Mouse (Mus musculus): ENCODE measurements at regions not wholly inside any gene's neighbourhood (a gene's known extent, or its start where the extent isn't known, plus 50 kb on each side); places are given as distances from the start of the nearest gene placed in this dataset.
A peak's percentile ranks its signal among the peaks of the same experiment; 100 is the strongest.

DNA sequence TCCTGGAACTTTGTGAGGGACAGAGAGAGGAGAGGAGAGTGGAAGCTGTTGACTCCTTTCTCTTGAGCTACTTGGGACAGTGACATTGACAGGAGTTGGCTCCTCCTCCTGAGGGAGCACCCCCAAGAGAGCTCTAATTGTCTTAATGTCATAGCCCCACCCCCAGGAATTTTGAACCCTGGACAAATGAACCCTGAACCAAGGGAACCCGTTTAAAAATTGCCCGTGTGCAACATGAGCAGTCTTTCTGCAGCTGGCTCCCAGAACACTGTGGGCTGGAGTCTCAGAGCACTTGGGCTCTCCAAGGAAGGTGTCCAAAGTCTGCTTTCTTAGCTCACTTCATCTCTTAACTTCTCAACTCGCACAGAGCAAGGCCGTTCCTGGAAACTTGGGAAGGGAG lies 379.6 kb upstream of the Kazn start:
- Histone ChIP-seq H3K27ac (ENCODE audit: low read depth, low read length) (no peak overlapping the region), H3K27me3 (ENCODE audit: control insufficient read depth, insufficient read depth, low read length) (no peaks in the 10 kb centered on the region), H3K4me1 (ENCODE audit: control insufficient read depth, insufficient read depth, low read length) (peaks cover 6% of the 10 kb centered on the region; the same call in 1 of the 2 replicates), H3K36me3 (ENCODE audit: control insufficient read depth, insufficient read depth, low read length) (no peaks in the 10 kb centered on the region), H3K9me3 (ENCODE audit: control insufficient read depth, low read length) (no peaks in the 10 kb centered on the region), H3K4me2 (replicated peaks; ENCODE audit: low read depth, low read length) (no peak overlapping the region), H3K4me3 (ENCODE audit: low read length) (no peak overlapping the region), H3K9ac (ENCODE audit: low read depth, low read length) (no peak overlapping the region)
- ATAC-seq (ENCODE audit: low FRiP score, low TSS enrichment): 0 out of 2 replicates have a peak, but pooled peaks have one; percentile 12
- 25% methylated on average over 4 of the region's 4 CpGs for WGBS

DNA sequence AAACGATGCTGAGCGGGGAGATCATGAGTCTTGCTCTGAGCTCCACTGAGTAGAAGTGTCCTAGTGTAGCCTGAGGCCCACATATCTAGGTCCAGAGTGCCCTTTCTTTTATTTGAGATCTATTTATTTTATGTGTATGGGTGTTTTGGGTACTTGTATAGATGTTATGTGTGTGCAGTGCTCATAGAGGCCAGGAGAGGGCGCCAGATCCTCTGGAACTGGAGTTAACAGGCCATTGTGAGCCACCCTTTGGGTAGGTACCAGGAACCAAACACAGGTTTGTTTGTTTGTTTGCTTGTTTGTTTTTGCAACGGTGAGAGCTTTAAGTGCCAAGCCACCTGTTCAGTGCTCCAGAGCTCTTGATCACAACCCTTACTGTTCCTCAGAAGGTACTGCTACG lies 378.5 kb upstream of the Kazn start:
- peaks cover 6% of the 10 kb centered on the region; the same call in 1 of the 2 replicates for H3K4me1 ChIP-seq (ENCODE audit: control insufficient read depth, insufficient read depth, low read length)
- ATAC-seq (ENCODE audit: low FRiP score, low TSS enrichment): no peak
- no peak overlapping the region for H3K9ac ChIP-seq (ENCODE audit: low read depth, low read length)
- no peaks in the 10 kb centered on the region for H3K9me3 ChIP-seq (ENCODE audit: control insufficient read depth, low read length)
- H3K4me2 ChIP-seq (replicated peaks; ENCODE audit: low read depth, low read length): no peak overlapping the region
- no peaks in the 10 kb centered on the region for H3K27me3 ChIP-seq (ENCODE audit: control insufficient read depth, insufficient read depth, low read length)
- 68% methylated on average over 5 of the region's 5 CpGs for WGBS
- H3K27ac ChIP-seq (ENCODE audit: low read depth, low read length): no peak overlapping the region
- no peaks in the 10 kb centered on the region for H3K36me3 ChIP-seq (ENCODE audit: control insufficient read depth, insufficient read depth, low read length)
- H3K4me3 ChIP-seq (ENCODE audit: low read length): no peak overlapping the region

DNA sequence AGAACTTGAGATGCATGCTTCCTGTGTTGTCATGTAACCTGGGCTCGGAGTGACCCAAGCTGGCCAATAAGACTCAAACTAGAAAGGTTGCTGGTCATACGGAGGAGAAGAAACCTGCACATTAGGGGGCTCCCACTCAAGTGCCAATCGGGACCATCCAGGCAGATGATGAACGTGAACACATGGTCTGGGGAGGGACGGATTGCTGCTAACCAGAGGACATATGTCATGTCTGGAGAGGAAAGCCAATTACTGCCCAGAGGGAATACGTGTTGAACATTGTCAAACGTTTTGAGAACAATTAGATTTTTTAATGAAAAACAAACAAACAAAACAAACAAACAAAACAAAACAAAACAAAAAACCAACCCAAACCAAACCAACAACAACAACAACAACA lies 377.7 kb upstream of the Kazn start:
- WGBS: 81% methylated on average over 7 of the region's 7 CpGs
- Histone ChIP-seq H3K27ac (ENCODE audit: low read depth, low read length) (no peak overlapping the region), H3K4me1 (ENCODE audit: control insufficient read depth, insufficient read depth, low read length) (no peaks in the 10 kb centered on the region), H3K9ac (ENCODE audit: low read depth, low read length) (no peak overlapping the region), H3K36me3 (ENCODE audit: control insufficient read depth, insufficient read depth, low read length) (no peaks in the 10 kb centered on the region), H3K9me3 (ENCODE audit: control insufficient read depth, low read length) (no peaks in the 10 kb centered on the region), H3K27me3 (ENCODE audit: control insufficient read depth, insufficient read depth, low read length) (no peaks in the 10 kb centered on the region), H3K4me3 (ENCODE audit: low read length) (no peak overlapping the region), H3K4me2 (replicated peaks; ENCODE audit: low read depth, low read length) (no peak overlapping the region)
- no peak for ATAC-seq (ENCODE audit: low FRiP score, low TSS enrichment)

- no peak for ATAC-seq (ENCODE audit: low FRiP score, low TSS enrichment)
- no peak overlapping the region for H3K4me2 ChIP-seq (replicated peaks; ENCODE audit: low read depth, low read length)
- no peaks in the 10 kb centered on the region for H3K4me1 ChIP-seq (ENCODE audit: control insufficient read depth, insufficient read depth, low read length)
- H3K9me3 ChIP-seq (ENCODE audit: control insufficient read depth, low read length): 0 out of 2 replicates have a peak, but pooled peaks cover 3% of the 10 kb centered on the region
- no peak overlapping the region for H3K27ac ChIP-seq (ENCODE audit: low read depth, low read length)
- H3K4me3 ChIP-seq (ENCODE audit: low read length): no peak overlapping the region
- H3K9ac ChIP-seq (ENCODE audit: low read depth, low read length): no peak overlapping the region
- WGBS: 89% methylated on average over 3 of the region's 3 CpGs
- no peaks in the 10 kb centered on the region for H3K36me3 ChIP-seq (ENCODE audit: control insufficient read depth, insufficient read depth, low read length)
- H3K27me3 ChIP-seq (ENCODE audit: control insufficient read depth, insufficient read depth, low read length): no peaks in the 10 kb centered on the region
Measured at GRCm38 (mm10) chr4:142605098-142605497, 365.9 kb upstream of the Kazn start.

DNA sequence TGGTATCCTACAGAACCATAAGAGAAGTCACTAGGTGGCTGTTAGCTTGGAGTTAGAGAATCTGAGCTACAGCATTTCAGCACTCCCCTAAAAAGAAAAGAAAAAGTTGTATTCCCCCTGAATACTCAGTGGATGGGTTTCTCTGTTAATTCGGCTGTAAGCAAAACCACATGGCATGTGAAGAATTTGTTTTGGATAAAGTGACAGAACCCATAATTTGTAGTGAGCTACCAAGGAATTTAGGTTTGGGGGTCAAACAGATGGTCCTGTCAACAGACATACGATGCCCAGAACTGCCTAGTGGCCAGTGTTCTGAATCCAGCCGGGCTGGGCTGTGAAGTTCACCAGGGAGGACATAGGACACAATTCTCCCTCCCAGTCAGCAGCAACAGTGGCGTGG lies 358.0 kb upstream of the Kazn start:
- Histone ChIP-seq H3K9me3 (ENCODE audit: control insufficient read depth, low read length) (0 out of 2 replicates have a peak, but pooled peaks cover 3% of the 10 kb centered on the region), H3K9ac (ENCODE audit: low read depth, low read length) (no peak overlapping the region), H3K27ac (ENCODE audit: low read depth, low read length) (no peak overlapping the region), H3K36me3 (ENCODE audit: control insufficient read depth, insufficient read depth, low read length) (no peaks in the 10 kb centered on the region), H3K27me3 (ENCODE audit: control insufficient read depth, insufficient read depth, low read length) (no peaks in the 10 kb centered on the region), H3K4me2 (replicated peaks; ENCODE audit: low read depth, low read length) (no peak overlapping the region), H3K4me1 (ENCODE audit: control insufficient read depth, insufficient read depth, low read length) (0 out of 2 replicates have a peak, but pooled peaks cover 3% of the 10 kb centered on the region), H3K4me3 (ENCODE audit: low read length) (no peak overlapping the region)
- 37% methylated on average over 4 of the region's 4 CpGs for WGBS
- ATAC-seq (ENCODE audit: low FRiP score, low TSS enrichment): no peak

GRCm38 (mm10) chr4:142589084-142589741 lies 350.0 kb upstream of the Kazn start:
- no peak overlapping the region for H3K4me3 ChIP-seq (ENCODE audit: low read length)
- WGBS: 25% methylated on average over 7 of the region's 7 CpGs
- ATAC-seq (ENCODE audit: low FRiP score, low TSS enrichment): no peak; the same call in 1 of the 2 replicates
- H3K4me2 ChIP-seq (replicated peaks; ENCODE audit: low read depth, low read length): no peak overlapping the region
- peak overlapping the region; percentile 26 for H3K27ac ChIP-seq (ENCODE audit: low read depth, low read length)
- H3K9me3 ChIP-seq (ENCODE audit: control insufficient read depth, low read length): no peaks in the 10 kb centered on the region
- no peaks in the 10 kb centered on the region for H3K36me3 ChIP-seq (ENCODE audit: control insufficient read depth, insufficient read depth, low read length)
- no peak overlapping the region for H3K9ac ChIP-seq (ENCODE audit: low read depth, low read length)
- H3K27me3 ChIP-seq (ENCODE audit: control insufficient read depth, insufficient read depth, low read length): no peaks in the 10 kb centered on the region
- H3K4me1 ChIP-seq (ENCODE audit: control insufficient read depth, insufficient read depth, low read length): peaks cover 18% of the 10 kb centered on the region

- peak overlapping the region; percentile 4; the same call in 1 of the 2 replicates for H3K27ac ChIP-seq (ENCODE audit: low read depth, low read length)
- peak overlapping the region; percentile 24 for H3K4me2 ChIP-seq (replicated peaks; ENCODE audit: low read depth, low read length)
- no peaks in the 10 kb centered on the region for H3K36me3 ChIP-seq (ENCODE audit: control insufficient read depth, insufficient read depth, low read length)
- no peaks in the 10 kb centered on the region for H3K9me3 ChIP-seq (ENCODE audit: control insufficient read depth, low read length)
- 46% methylated on average over 24 of the region's 24 CpGs for WGBS
- no peaks in the 10 kb centered on the region for H3K27me3 ChIP-seq (ENCODE audit: control insufficient read depth, insufficient read depth, low read length)
- peak; percentile 47 for ATAC-seq (ENCODE audit: low FRiP score, low TSS enrichment)
- no peak overlapping the region for H3K9ac ChIP-seq (ENCODE audit: low read depth, low read length)
- peaks cover 18% of the 10 kb centered on the region for H3K4me1 ChIP-seq (ENCODE audit: control insufficient read depth, insufficient read depth, low read length)
- no peak overlapping the region for H3K4me3 ChIP-seq (ENCODE audit: low read length)
Measured at GRCm38 (mm10) chr4:142588418-142589083, 349.4 kb upstream of the Kazn start.

DNA sequence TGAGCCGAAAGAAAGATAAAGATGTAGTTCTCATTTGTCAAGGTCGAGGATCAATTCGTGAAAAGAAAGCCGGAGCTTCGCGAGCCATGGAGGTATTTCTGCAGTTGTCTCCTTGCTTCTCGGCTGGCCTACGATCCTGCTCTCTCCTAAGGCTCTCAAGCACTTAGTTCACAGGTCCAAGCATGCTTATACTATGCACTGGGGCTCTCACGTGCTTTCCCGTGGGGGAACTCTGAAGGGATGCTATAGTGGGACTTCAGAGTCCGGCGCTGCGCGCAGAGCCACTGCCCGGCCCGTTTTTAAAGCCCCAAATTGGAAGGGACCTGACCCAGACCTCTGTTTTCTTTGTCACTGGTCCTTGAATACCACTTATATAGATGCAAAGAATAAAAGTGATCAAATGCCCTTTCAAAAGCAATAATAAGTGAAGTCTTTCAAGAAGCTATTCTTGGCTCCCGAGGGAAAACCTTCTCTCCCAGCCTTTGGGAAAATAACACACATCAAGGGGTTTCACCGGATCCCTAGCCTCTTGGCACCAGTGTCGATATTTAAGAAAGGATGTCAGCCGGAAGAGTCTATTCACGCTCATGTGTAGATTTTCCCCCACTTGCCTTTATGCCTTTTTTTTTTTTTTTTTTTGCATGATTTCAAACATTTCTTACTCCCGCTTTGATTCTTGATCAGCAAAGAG lies 348.3 kb upstream of the Kazn start:
- H3K9ac ChIP-seq (ENCODE audit: low read depth, low read length): no peak overlapping the region
- ATAC-seq (ENCODE audit: low FRiP score, low TSS enrichment): no peak
- no peaks in the 10 kb centered on the region for H3K27me3 ChIP-seq (ENCODE audit: control insufficient read depth, insufficient read depth, low read length)
- H3K36me3 ChIP-seq (ENCODE audit: control insufficient read depth, insufficient read depth, low read length): no peaks in the 10 kb centered on the region
- no peak overlapping the region for H3K27ac ChIP-seq (ENCODE audit: low read depth, low read length)
- no peak overlapping the region for H3K4me3 ChIP-seq (ENCODE audit: low read length)
- 80% methylated on average over 22 of the region's 22 CpGs for WGBS
- H3K9me3 ChIP-seq (ENCODE audit: control insufficient read depth, low read length): no peaks in the 10 kb centered on the region
- H3K4me2 ChIP-seq (replicated peaks; ENCODE audit: low read depth, low read length): no peak overlapping the region
- peaks cover 18% of the 10 kb centered on the region for H3K4me1 ChIP-seq (ENCODE audit: control insufficient read depth, insufficient read depth, low read length)

DNA sequence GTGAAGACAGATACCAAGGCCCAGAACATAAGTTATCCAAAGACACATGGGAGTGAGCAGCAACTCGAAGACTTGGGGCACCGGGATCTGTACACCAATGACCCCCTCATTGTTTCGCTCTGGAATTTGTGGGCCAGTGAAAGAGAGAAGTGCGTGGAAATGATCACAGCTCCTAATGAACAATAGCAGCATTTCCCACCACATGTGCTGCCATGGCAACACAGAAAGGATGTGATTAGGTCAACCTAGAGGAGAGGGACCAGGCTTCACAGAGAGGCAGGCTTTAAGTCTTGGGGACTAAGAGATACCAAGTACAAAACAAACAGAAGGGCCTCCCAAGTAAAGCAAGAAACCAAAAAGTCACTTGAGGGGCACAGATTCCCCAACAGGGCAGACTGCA lies 339.3 kb upstream of the Kazn start:
- no peaks in the 10 kb centered on the region for H3K9me3 ChIP-seq (ENCODE audit: control insufficient read depth, low read length)
- H3K9ac ChIP-seq (ENCODE audit: low read depth, low read length): no peak overlapping the region
- H3K27me3 ChIP-seq (ENCODE audit: control insufficient read depth, insufficient read depth, low read length): no peaks in the 10 kb centered on the region
- no peak overlapping the region for H3K4me2 ChIP-seq (replicated peaks; ENCODE audit: low read depth, low read length)
- H3K4me1 ChIP-seq (ENCODE audit: control insufficient read depth, insufficient read depth, low read length): no peaks in the 10 kb centered on the region
- no peak for ATAC-seq (ENCODE audit: low FRiP score, low TSS enrichment)
- H3K27ac ChIP-seq (ENCODE audit: low read depth, low read length): no peak overlapping the region
- WGBS: 77% methylated on average over 4 of the region's 4 CpGs
- H3K36me3 ChIP-seq (ENCODE audit: control insufficient read depth, insufficient read depth, low read length): no peaks in the 10 kb centered on the region
- no peak overlapping the region for H3K4me3 ChIP-seq (ENCODE audit: low read length)

Data from kidney, embryonic 14.5 days (tissue).